Mouse (Mus musculus): ENCODE measurements around the gene Atf1. TPM values are rescaled to one million over a fixed set of nuclear protein-coding genes. Genes with fewer than 3 reads are reported as not detected.
A peak's percentile ranks its signal among the peaks of the same experiment; 100 is the strongest.
"Not testable (repeated sequence)": the region's sequence is repeated elsewhere in the genome, so short reads cannot be mapped to it uniquely, and the experiment has no call there.

Atf1 gene
- polyA plus RNA-seq, 1 experiment from 2014 or later: 28.3 TPM

- ATAC-seq (no peak), DNase-seq (ENCODE audit: low spot score) (no peak)
- 49% methylated on average over 2 of the region's 2 CpGs for WGBS
- H3K4me2 ChIP-seq (replicated peaks; ENCODE audit: low read depth, low read length): peak overlapping the region; percentile 69
- H3K36me3 ChIP-seq (ENCODE audit: insufficient read depth, low read length): no peaks in the 10 kb centered on the region
- TF ChIP-seq CTCF (IDR thresholded peaks at IDR 0.05): no peak
- no peak for TF ChIP-seq EP300 (IDR thresholded peaks at IDR 0.05)
- no peaks in the 10 kb centered on the region for H3K9me3 ChIP-seq (ENCODE audit: low read length)
- H3K9ac ChIP-seq (replicated peaks; ENCODE audit: low read depth): no peak overlapping the region
- H3K27ac ChIP-seq (ENCODE audit: low read length): no peak overlapping the region
- H3K27me3 ChIP-seq (replicated peaks; ENCODE audit: insufficient read depth, low read length): no peaks in the 10 kb centered on the region
- H3K4me3 ChIP-seq (ENCODE audit: low read depth, low read length): peak overlapping the region; percentile 58; the same call in 1 of the 2 replicates
- no peaks in the 10 kb centered on the region for H3K4me1 ChIP-seq (ENCODE audit: insufficient read depth, low read depth, low read length)
Measured at GRCm38 (mm10) chr15:100306201-100306600, 78.6 kb downstream of the Atf1 start.

DNA sequence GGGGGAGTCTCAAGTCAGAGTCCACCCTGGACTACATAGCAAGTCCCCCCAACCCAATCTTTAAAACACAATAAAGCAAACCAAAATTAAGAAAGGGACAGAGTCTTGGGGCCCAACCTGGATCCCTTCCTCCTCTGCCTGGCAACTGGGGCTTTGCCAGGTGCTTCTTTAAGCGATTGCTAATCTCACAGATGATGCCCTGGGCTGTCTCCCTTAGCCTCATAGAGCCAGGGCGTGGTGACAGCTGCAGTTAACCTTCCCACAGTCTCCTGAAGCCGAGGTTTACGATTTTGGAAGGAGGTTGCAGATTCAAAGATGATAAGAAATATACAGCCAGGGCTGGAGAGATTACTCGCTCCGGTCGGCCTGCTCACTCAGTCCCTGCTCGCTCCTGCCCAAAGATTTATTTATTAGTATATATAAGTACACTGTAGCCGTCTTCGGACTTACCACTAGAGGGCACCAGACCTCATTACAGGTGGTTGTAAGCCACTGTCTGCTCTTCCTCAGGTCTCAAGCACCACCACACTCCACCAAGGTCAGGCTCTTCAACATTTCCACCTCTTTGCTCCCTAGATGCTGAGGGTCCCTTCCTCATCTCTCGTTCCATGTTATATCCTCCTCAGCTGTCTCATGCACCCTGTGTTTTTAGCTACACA is 79.9 kb downstream of the Atf1 start:
- not testable (repeated sequence) for H3K27ac ChIP-seq (ENCODE audit: low read length); H3K4me1 ChIP-seq (ENCODE audit: insufficient read depth, low read depth, low read length); H3K36me3 ChIP-seq (ENCODE audit: insufficient read depth, low read length); H3K4me3 ChIP-seq (ENCODE audit: low read depth, low read length); H3K9ac ChIP-seq (replicated peaks; ENCODE audit: low read depth); H3K27me3 ChIP-seq (replicated peaks; ENCODE audit: insufficient read depth, low read length); H3K9me3 ChIP-seq (ENCODE audit: low read length)
- DNase-seq (ENCODE audit: low spot score) (peak; percentile 75), ATAC-seq (peak; percentile 45)
- WGBS: 32% methylated on average over 11 of the region's 11 CpGs
- peak overlapping the region; percentile 35 for H3K4me2 ChIP-seq (replicated peaks; ENCODE audit: low read depth, low read length)
- TF ChIP-seq CTCF (IDR thresholded peaks at IDR 0.05): peak; percentile 67

Other genes starting within 250 kb of the Atf1 start
- 6.6 and 9.0 TPM in 2 replicates for gene Dip2b, start 189.2 kb upstream of the Atf1 start, polyA plus RNA-seq (2015; fragmentation: Nextera tagmentation; extraction: Ambion mirVana)
- not detected in 2 replicates for gene Tmprss12, start 53.0 kb downstream of the Atf1 start, polyA plus RNA-seq (2015; fragmentation: Nextera tagmentation; extraction: Ambion mirVana)
- gene Mettl7a1, start 76.3 kb downstream of the Atf1 start, polyA plus RNA-seq (2015; fragmentation: Nextera tagmentation; extraction: Ambion mirVana): 62.9 and 88.1 TPM in 2 replicates
- gene Mettl7a3, start 107.1 kb downstream of the Atf1 start, polyA plus RNA-seq (2015; fragmentation: Nextera tagmentation; extraction: Ambion mirVana): 0.12 TPM in 2 replicates
- not detected in 2 replicates for gene Methig1, start 125.3 kb downstream of the Atf1 start, polyA plus RNA-seq (2015; fragmentation: Nextera tagmentation; extraction: Ambion mirVana)
- 0.11 and 0.19 TPM in 2 replicates for gene Mettl7a2, start 125.4 kb downstream of the Atf1 start, polyA plus RNA-seq (2015; fragmentation: Nextera tagmentation; extraction: Ambion mirVana)
- gene Higd1c, start 136.7 kb downstream of the Atf1 start, polyA plus RNA-seq (2015; fragmentation: Nextera tagmentation; extraction: Ambion mirVana): not detected in 2 replicates
- 0.11 and 0.12 TPM in 2 replicates for gene Gm5475, start 194.3 kb downstream of the Atf1 start, polyA plus RNA-seq (2015; fragmentation: Nextera tagmentation; extraction: Ambion mirVana)
- 16.1 and 19.2 TPM in 2 replicates for gene Slc11a2, start 197.3 kb downstream of the Atf1 start, polyA plus RNA-seq (2015; fragmentation: Nextera tagmentation; extraction: Ambion mirVana)
- 13.0 and 13.2 TPM in 2 replicates for gene Letmd1, start 241.2 kb downstream of the Atf1 start, polyA plus RNA-seq (2015; fragmentation: Nextera tagmentation; extraction: Ambion mirVana)

Data from lung, postnatal 0 days (tissue).